Mouse (Mus musculus): ENCODE measurements around the gene Gadl1. TPM values are rescaled to one million over a fixed set of nuclear protein-coding genes. Genes with fewer than 3 reads are reported as not detected.

The Gadl1 gene
- polyA plus RNA-seq, 1 experiment from 2014 or later, result 0.36 TPM

DNA sequence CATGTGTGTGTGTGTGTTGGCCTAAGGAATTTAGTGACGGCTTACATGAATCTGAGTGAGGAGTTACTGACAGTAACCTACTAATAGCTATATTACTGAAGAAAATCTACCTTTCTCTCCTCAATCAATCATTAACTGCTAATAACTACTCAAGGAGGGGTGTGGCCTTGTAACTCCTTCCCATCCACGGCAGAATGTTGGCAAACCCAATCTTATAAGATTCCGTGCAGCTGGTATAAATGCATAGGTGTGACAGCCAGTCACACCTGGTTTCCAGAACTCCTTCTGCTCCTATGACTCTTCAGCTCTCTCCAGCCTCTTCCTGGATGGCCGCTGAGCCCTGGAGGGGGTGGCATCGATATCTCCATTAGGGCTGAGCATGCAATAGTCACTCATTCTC lies 25.8 kb upstream of the Gadl1 start:
- Histone ChIP-seq H3K27me3 (ENCODE audit: control insufficient read depth, insufficient read depth, low read length) (no peaks in the 10 kb centered on the region), H3K9ac (replicated peaks; ENCODE audit: low read depth, low read length) (no peak overlapping the region), H3K4me3 (ENCODE audit: low read depth, low read length) (no peak overlapping the region), H3K27ac (ENCODE audit: low read depth, low read length) (no peak overlapping the region), H3K9me3 (ENCODE audit: control insufficient read depth, low read length) (no peaks in the 10 kb centered on the region), H3K4me1 (ENCODE audit: control insufficient read depth, insufficient read depth, low read length) (no peaks in the 10 kb centered on the region), H3K4me2 (ENCODE audit: low read depth, low read length) (no peak overlapping the region), H3K36me3 (ENCODE audit: control insufficient read depth, insufficient read depth, low read length) (no peaks in the 10 kb centered on the region)
- ATAC-seq (ENCODE audit: low read depth), result no peak
- 86% methylated on average over 5 of the region's 5 CpGs for WGBS

GRCm38 (mm10) chr9:115887571-115887970 lies 21.7 kb upstream of the Gadl1 start:
- no peak for ATAC-seq (ENCODE audit: low read depth)
- WGBS, result 80% methylated on average over 5 of the region's 5 CpGs
- Histone ChIP-seq H3K4me3 (ENCODE audit: low read depth, low read length) (no peak overlapping the region), H3K4me2 (ENCODE audit: low read depth, low read length) (no peak overlapping the region), H3K27ac (ENCODE audit: low read depth, low read length) (no peak overlapping the region), H3K9ac (replicated peaks; ENCODE audit: low read depth, low read length) (no peak overlapping the region), H3K4me1 (ENCODE audit: control insufficient read depth, insufficient read depth, low read length) (no peaks in the 10 kb centered on the region), H3K9me3 (ENCODE audit: control insufficient read depth, low read length) (no peaks in the 10 kb centered on the region), H3K27me3 (ENCODE audit: control insufficient read depth, insufficient read depth, low read length) (no peaks in the 10 kb centered on the region), H3K36me3 (ENCODE audit: control insufficient read depth, insufficient read depth, low read length) (no peaks in the 10 kb centered on the region)

GRCm38 (mm10) chr9:115893131-115893530 lies 16.1 kb upstream of the Gadl1 start:
- no peaks in the 10 kb centered on the region for H3K36me3 ChIP-seq (ENCODE audit: control insufficient read depth, insufficient read depth, low read length)
- no peak for ATAC-seq (ENCODE audit: low read depth)
- H3K4me3 ChIP-seq (ENCODE audit: low read depth, low read length), result no peak overlapping the region
- no peak overlapping the region for H3K4me2 ChIP-seq (ENCODE audit: low read depth, low read length)
- H3K27me3 ChIP-seq (ENCODE audit: control insufficient read depth, insufficient read depth, low read length), result no peaks in the 10 kb centered on the region
- H3K27ac ChIP-seq (ENCODE audit: low read depth, low read length), result no peak overlapping the region
- H3K9me3 ChIP-seq (ENCODE audit: control insufficient read depth, low read length), result no peaks in the 10 kb centered on the region
- 62% methylated on average over 4 of the region's 4 CpGs for WGBS
- H3K4me1 ChIP-seq (ENCODE audit: control insufficient read depth, insufficient read depth, low read length), result no peaks in the 10 kb centered on the region
- H3K9ac ChIP-seq (replicated peaks; ENCODE audit: low read depth, low read length), result no peak overlapping the region

DNA sequence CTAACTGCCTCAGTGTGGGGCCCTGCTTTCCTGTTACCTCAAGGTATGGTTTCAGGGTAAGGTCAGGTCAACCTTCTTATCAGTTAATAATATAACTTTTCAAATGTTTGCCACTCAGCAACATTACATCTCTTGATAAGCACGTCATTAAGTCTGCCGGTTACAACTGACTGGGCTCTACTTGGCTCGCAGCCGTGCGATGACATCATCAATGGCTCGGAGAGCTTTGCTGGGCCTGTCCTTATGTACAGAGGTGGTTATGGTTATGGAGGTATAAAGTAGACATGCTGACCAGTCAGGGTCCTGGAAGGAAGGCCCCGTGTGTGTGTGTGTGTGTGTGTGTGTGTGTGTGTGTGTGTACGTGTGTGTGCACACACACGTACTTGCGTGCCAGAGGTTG lies 15.3 kb upstream of the Gadl1 start:
- WGBS, result 93% methylated on average over 10 of the region's 10 CpGs
- H3K36me3 ChIP-seq (ENCODE audit: control insufficient read depth, insufficient read depth, low read length), result no peaks in the 10 kb centered on the region
- no peaks in the 10 kb centered on the region for H3K9me3 ChIP-seq (ENCODE audit: control insufficient read depth, low read length)
- no peaks in the 10 kb centered on the region for H3K4me1 ChIP-seq (ENCODE audit: control insufficient read depth, insufficient read depth, low read length)
- H3K4me2 ChIP-seq (ENCODE audit: low read depth, low read length), result no peak overlapping the region
- no peak overlapping the region for H3K9ac ChIP-seq (replicated peaks; ENCODE audit: low read depth, low read length)
- no peak overlapping the region for H3K4me3 ChIP-seq (ENCODE audit: low read depth, low read length)
- no peak for ATAC-seq (ENCODE audit: low read depth)
- no peaks in the 10 kb centered on the region for H3K27me3 ChIP-seq (ENCODE audit: control insufficient read depth, insufficient read depth, low read length)
- no peak overlapping the region for H3K27ac ChIP-seq (ENCODE audit: low read depth, low read length)

DNA sequence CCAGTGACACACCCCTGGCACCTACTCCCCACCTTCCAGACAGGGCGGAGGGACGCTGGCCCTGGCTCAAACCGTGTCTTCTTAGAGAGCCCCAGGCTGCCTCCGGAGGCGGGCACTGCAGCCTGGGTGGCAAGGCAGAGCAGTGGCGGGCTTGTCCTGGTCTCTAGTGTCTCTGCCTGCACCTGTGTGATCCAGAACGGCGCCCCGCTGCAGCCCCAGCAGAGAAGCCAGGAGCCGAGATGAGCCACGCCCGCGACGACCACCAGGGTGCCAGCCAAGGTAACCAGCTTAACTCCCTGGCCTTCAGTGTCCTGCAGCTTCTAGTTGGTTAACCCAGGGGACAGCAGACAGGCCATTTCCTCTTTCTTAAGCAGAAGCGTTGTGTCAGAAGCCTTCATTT lies 930 bp upstream of the Gadl1 start:
- Histone ChIP-seq H3K4me1 (ENCODE audit: control insufficient read depth, insufficient read depth, low read length) (no peaks in the 10 kb centered on the region), H3K4me2 (ENCODE audit: low read depth, low read length) (no peak overlapping the region), H3K4me3 (ENCODE audit: low read depth, low read length) (no peak overlapping the region), H3K9me3 (ENCODE audit: control insufficient read depth, low read length) (no peaks in the 10 kb centered on the region), H3K27ac (ENCODE audit: low read depth, low read length) (no peak overlapping the region), H3K36me3 (ENCODE audit: control insufficient read depth, insufficient read depth, low read length) (no peaks in the 10 kb centered on the region), H3K9ac (replicated peaks; ENCODE audit: low read depth, low read length) (no peak overlapping the region), H3K27me3 (ENCODE audit: control insufficient read depth, insufficient read depth, low read length) (no peaks in the 10 kb centered on the region)
- 18% methylated on average over 15 of the region's 15 CpGs for WGBS
- ATAC-seq (ENCODE audit: low read depth), result no peak

DNA sequence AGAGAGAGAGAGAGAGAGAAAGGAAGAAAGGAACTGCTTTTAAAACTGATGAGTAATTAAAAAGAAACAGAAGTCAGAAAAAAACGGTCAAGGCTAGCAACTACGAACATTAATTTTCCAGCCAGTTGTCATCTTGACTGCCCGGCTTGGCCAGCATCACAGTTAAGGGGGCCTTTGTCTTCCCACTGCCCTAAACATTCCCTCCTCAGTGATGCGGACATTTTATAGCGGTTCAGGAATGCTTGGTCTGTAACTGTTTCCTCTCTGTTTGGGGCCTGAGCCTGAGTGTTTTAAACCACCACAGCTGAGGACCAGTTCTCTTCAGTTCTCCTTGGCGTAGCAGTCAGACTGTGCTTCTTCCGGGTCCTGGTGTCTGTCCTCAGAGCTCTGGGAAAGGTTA lies 4.8 kb downstream of the Gadl1 start:
- no peaks in the 10 kb centered on the region for H3K4me1 ChIP-seq (ENCODE audit: control insufficient read depth, insufficient read depth, low read length)
- no peak overlapping the region for H3K9ac ChIP-seq (replicated peaks; ENCODE audit: low read depth, low read length)
- H3K9me3 ChIP-seq (ENCODE audit: control insufficient read depth, low read length), result no peaks in the 10 kb centered on the region
- H3K27me3 ChIP-seq (ENCODE audit: control insufficient read depth, insufficient read depth, low read length), result no peaks in the 10 kb centered on the region
- no peak for ATAC-seq (ENCODE audit: low read depth)
- H3K4me3 ChIP-seq (ENCODE audit: low read depth, low read length), result no peak overlapping the region
- no peak overlapping the region for H3K4me2 ChIP-seq (ENCODE audit: low read depth, low read length)
- H3K36me3 ChIP-seq (ENCODE audit: control insufficient read depth, insufficient read depth, low read length), result no peaks in the 10 kb centered on the region
- no peak overlapping the region for H3K27ac ChIP-seq (ENCODE audit: low read depth, low read length)
- 19% methylated on average over 7 of the region's 7 CpGs for WGBS

- no peak overlapping the region for H3K4me2 ChIP-seq (ENCODE audit: low read depth, low read length)
- no peaks in the 10 kb centered on the region for H3K36me3 ChIP-seq (ENCODE audit: control insufficient read depth, insufficient read depth, low read length)
- H3K27ac ChIP-seq (ENCODE audit: low read depth, low read length), result no peak overlapping the region
- no peak for ATAC-seq (ENCODE audit: low read depth)
- 59% methylated on average over 14 of the region's 14 CpGs for WGBS
- no peak overlapping the region for H3K9ac ChIP-seq (replicated peaks; ENCODE audit: low read depth, low read length)
- H3K27me3 ChIP-seq (ENCODE audit: control insufficient read depth, insufficient read depth, low read length), result no peaks in the 10 kb centered on the region
- H3K4me1 ChIP-seq (ENCODE audit: control insufficient read depth, insufficient read depth, low read length), result no peaks in the 10 kb centered on the region
- no peak overlapping the region for H3K4me3 ChIP-seq (ENCODE audit: low read depth, low read length)
- H3K9me3 ChIP-seq (ENCODE audit: control insufficient read depth, low read length), result no peaks in the 10 kb centered on the region
Measured at GRCm38 (mm10) chr9:115915586-115916270, 6.5 kb downstream of the Gadl1 start.

DNA sequence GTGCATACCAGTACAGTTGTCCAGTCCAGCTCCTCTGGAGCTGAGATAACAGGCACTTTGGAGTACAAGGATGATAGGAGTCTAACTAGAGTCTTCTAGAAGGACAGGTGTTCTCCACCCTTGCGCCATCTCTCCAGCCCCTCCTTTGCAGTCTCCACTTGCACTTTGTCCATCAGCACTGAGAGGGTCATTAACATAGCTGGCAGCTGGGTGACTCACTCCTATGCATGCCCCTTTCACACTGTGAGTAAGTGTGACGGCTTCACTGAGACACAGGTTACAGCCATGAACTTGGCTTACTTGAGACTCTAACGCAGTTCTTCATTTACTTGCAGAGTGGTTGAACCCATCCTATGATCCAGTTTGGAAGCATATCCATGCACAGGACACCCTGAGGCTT lies 10.5 kb downstream of the Gadl1 start:
- no peak for ATAC-seq (ENCODE audit: low read depth)
- Histone ChIP-seq H3K4me2 (ENCODE audit: low read depth, low read length) (no peak overlapping the region), H3K36me3 (ENCODE audit: control insufficient read depth, insufficient read depth, low read length) (no peaks in the 10 kb centered on the region), H3K9ac (replicated peaks; ENCODE audit: low read depth, low read length) (no peak overlapping the region), H3K4me1 (ENCODE audit: control insufficient read depth, insufficient read depth, low read length) (no peaks in the 10 kb centered on the region), H3K27ac (ENCODE audit: low read depth, low read length) (no peak overlapping the region), H3K27me3 (ENCODE audit: control insufficient read depth, insufficient read depth, low read length) (no peaks in the 10 kb centered on the region), H3K9me3 (ENCODE audit: control insufficient read depth, low read length) (no peaks in the 10 kb centered on the region), H3K4me3 (ENCODE audit: low read depth, low read length) (no peak overlapping the region)
- 89% methylated on average over 3 of the region's 3 CpGs for WGBS

- no peaks in the 10 kb centered on the region for H3K36me3 ChIP-seq (ENCODE audit: control insufficient read depth, insufficient read depth, low read length)
- H3K4me1 ChIP-seq (ENCODE audit: control insufficient read depth, insufficient read depth, low read length), result no peaks in the 10 kb centered on the region
- ATAC-seq (ENCODE audit: low read depth), result no peak
- no peak overlapping the region for H3K9ac ChIP-seq (replicated peaks; ENCODE audit: low read depth, low read length)
- H3K27me3 ChIP-seq (ENCODE audit: control insufficient read depth, insufficient read depth, low read length), result no peaks in the 10 kb centered on the region
- H3K4me3 ChIP-seq (ENCODE audit: low read depth, low read length), result no peak overlapping the region
- 90% methylated on average over 10 of the region's 10 CpGs for WGBS
- no peak overlapping the region for H3K27ac ChIP-seq (ENCODE audit: low read depth, low read length)
- H3K4me2 ChIP-seq (ENCODE audit: low read depth, low read length), result no peak overlapping the region
- no peaks in the 10 kb centered on the region for H3K9me3 ChIP-seq (ENCODE audit: control insufficient read depth, low read length)
Measured at GRCm38 (mm10) chr9:115922662-115923061, 13.4 kb downstream of the Gadl1 start.
